Mouse (Mus musculus) liver, postnatal 0 days (tissue): ENCODE data around the gene Npas2. TPM values are rescaled to one million over a fixed set of nuclear protein-coding genes. Genes with fewer than 3 reads are reported as not detected.

Source experiments
- ATAC-seq: fragments of 200-750 bp; cut with Nextera tagmentation; 2 replicates; pipeline ENCODE4 v1.8.0; 2017; ENCODE audit warnings: mild to moderate bottlenecking, moderate library complexity
- DNase-seq: peaks from one replicate; pipeline ENCODE4 v3.0.0-alpha.2; 2016
- H3K27ac ChIP-seq: fragments of 300-500 bp; sonication (generic); 2 replicates; pipeline ENCODE4 v1.5.1; 2014; ENCODE audit warnings: antibody characterized with exemption, moderate library complexity, mild to moderate bottlenecking, low read depth
- H3K27me3 ChIP-seq: fragments of 300-500 bp; sonication (generic); 2 replicates; pipeline ENCODE4 v1.6.1; 2014; ENCODE audit warnings: low read length, control low read depth, mixed read lengths; ENCODE audit not compliant: insufficient read depth
- H3K36me3 ChIP-seq: fragments of 300-500 bp; sonication (generic); replicated peaks from 2 replicates; pipeline ENCODE4 v1.6.1; 2014; ENCODE audit warnings: mild to moderate bottlenecking, control low read depth, low read length, moderate library complexity, mixed read lengths; ENCODE audit not compliant: insufficient read depth
- H3K4me1 ChIP-seq: fragments of 300-500 bp; sonication (generic); 2 replicates; pipeline ENCODE4 v1.6.1; 2014; ENCODE audit warnings: antibody characterized with exemption, mild to moderate bottlenecking, control low read depth; ENCODE audit not compliant: insufficient read depth
- H3K4me2 ChIP-seq: fragments of 300-500 bp; sonication (generic); 2 replicates; pipeline ENCODE4 v1.6.1; 2014; ENCODE audit warnings: low read depth, mild to moderate bottlenecking, low read length, moderate library complexity, mixed read lengths
- H3K4me3 ChIP-seq: fragments of 300-500 bp; sonication (generic); 2 replicates; pipeline ENCODE4 v1.5.1; 2014; ENCODE audit warnings: low read depth, low read length
- H3K9ac ChIP-seq: fragments of 300-500 bp; sonication (generic); replicated peaks from 2 replicates; pipeline ENCODE4 v1.6.1; 2014; ENCODE audit warnings: mild to moderate bottlenecking, moderate library complexity
- H3K9me3 ChIP-seq: fragments of 300-500 bp; sonication (generic); 2 replicates; pipeline ENCODE4 v1.6.1; 2016; ENCODE audit warnings: mild to moderate bottlenecking, control low read depth, low read length, mixed read lengths
- CTCF ChIP-seq: sonication (generic); IDR thresholded peaks from 2 replicates; pipeline ENCODE4 v1.5.1; 2016; ENCODE audit warnings: antibody characterized with exemption, low read depth
- EP300 ChIP-seq: IDR thresholded peaks from 2 replicates; pipeline ENCODE4 v1.6.1; 2016; ENCODE audit warnings: antibody characterized with exemption, low read depth, mild to moderate bottlenecking
- WGBS: fragments of 180-500 bp; shearing (Covaris S2); extraction: QIAGEN DNeasy Blood & Tissue Kit; methylation state at CpG from one replicate; pipeline ENCODE4 v1.1.7; 2014; ENCODE audit not compliant: insufficient replicate concordance; 5-methylcytosine and 5-hydroxymethylcytosine counted together
- polyA plus RNA-seq: library from polyadenylated mRNA; unstranded; fragments of >200 nt; fragmentation: Nextera tagmentation; extraction: Ambion mirVana; gene quantifications from 2 replicates; pipeline ENCODE4 v1.2.1, GENCODE M21; 2015

The Npas2 gene
- polyA plus RNA-seq, 1 experiment from 2014 or later = 0.15 TPM

- 86% methylated on average over 9 of the region's 9 CpGs for WGBS
- no peak for TF ChIP-seq EP300
- no peak for TF ChIP-seq CTCF
- DNase-seq (no peak), ATAC-seq (no peak)
- no peaks in the 10 kb centered on the region for H3K27me3 ChIP-seq
- no peak overlapping the region for H3K9ac ChIP-seq
- H3K9me3 ChIP-seq = no peaks in the 10 kb centered on the region
- no peak overlapping the region for H3K27ac ChIP-seq
- H3K36me3 ChIP-seq = no peaks in the 10 kb centered on the region
- no peak overlapping the region for H3K4me3 ChIP-seq
- no peaks in the 10 kb centered on the region for H3K4me1 ChIP-seq
- no peak overlapping the region for H3K4me2 ChIP-seq
Measured at GRCm38 (mm10) chr1:39287076-39287475, 93.5 kb downstream of the Npas2 start.

GRCm38 (mm10) chr1:39287831-39288230 is 94.3 kb downstream of the Npas2 start:
- ATAC-seq (no peak), DNase-seq (no peak)
- H3K36me3 ChIP-seq = no peaks in the 10 kb centered on the region

GRCm38 (mm10) chr1:39288425-39288824 is 94.9 kb downstream of the Npas2 start:
- no peak overlapping the region for H3K9ac ChIP-seq
- H3K27ac ChIP-seq = no peak overlapping the region
- H3K9me3 ChIP-seq = no peaks in the 10 kb centered on the region
- TF ChIP-seq EP300 (no peak), CTCF (no peak)
- no peaks in the 10 kb centered on the region for H3K4me1 ChIP-seq
- H3K4me3 ChIP-seq = no peak overlapping the region
- H3K4me2 ChIP-seq = no peak overlapping the region
- H3K27me3 ChIP-seq = no peaks in the 10 kb centered on the region
- ATAC-seq (no peak), DNase-seq (no peak)
- WGBS = 55% methylated on average over 3 of the region's 3 CpGs
- no peaks in the 10 kb centered on the region for H3K36me3 ChIP-seq

More at GRCm38 (mm10) chr1:39287831-39288230, 94.3 kb downstream of the Npas2 start:
- Histone ChIP-seq H3K27me3 (no peaks in the 10 kb centered on the region), H3K9ac (no peak overlapping the region), H3K9me3 (no peaks in the 10 kb centered on the region), H3K27ac (no peak overlapping the region), H3K4me3 (no peak overlapping the region), H3K4me1 (no peaks in the 10 kb centered on the region), H3K4me2 (no peak overlapping the region)
- TF ChIP-seq CTCF = no peak
- TF ChIP-seq EP300 = no peak
- WGBS = 65% methylated on average over 4 of the region's 4 CpGs

- H3K9me3 ChIP-seq = no peaks in the 10 kb centered on the region
- no peaks in the 10 kb centered on the region for H3K27me3 ChIP-seq
- no peak for TF ChIP-seq CTCF
- no peak for TF ChIP-seq EP300
- H3K9ac ChIP-seq = no peak overlapping the region
- H3K4me2 ChIP-seq = no peak overlapping the region
- WGBS = 64% methylated on average over 3 of the region's 3 CpGs
- H3K36me3 ChIP-seq = no peaks in the 10 kb centered on the region
- DNase-seq = no peak
- no peak overlapping the region for H3K4me3 ChIP-seq
- no peaks in the 10 kb centered on the region for H3K4me1 ChIP-seq
- no peak overlapping the region for H3K27ac ChIP-seq
- no peak for ATAC-seq
Measured at GRCm38 (mm10) chr1:39292001-39292400, 98.5 kb downstream of the Npas2 start.

GRCm38 (mm10) chr1:39298294-39298693 is 104.8 kb downstream of the Npas2 start:
- Histone ChIP-seq H3K36me3 (no peaks in the 10 kb centered on the region), H3K4me3 (no peak overlapping the region), H3K4me1 (no peaks in the 10 kb centered on the region), H3K4me2 (no peak overlapping the region), H3K9me3 (no peaks in the 10 kb centered on the region), H3K27me3 (no peaks in the 10 kb centered on the region), H3K27ac (no peak overlapping the region), H3K9ac (no peak overlapping the region)
- DNase-seq (no peak), ATAC-seq (no peak)
- TF ChIP-seq EP300 = no peak
- TF ChIP-seq CTCF = no peak
- 82% methylated on average over 9 of the region's 9 CpGs for WGBS

GRCm38 (mm10) chr1:39300243-39300642 is 106.7 kb downstream of the Npas2 start:
- H3K27me3 ChIP-seq = no peaks in the 10 kb centered on the region
- no peaks in the 10 kb centered on the region for H3K4me1 ChIP-seq
- 78% methylated on average over 9 of the region's 9 CpGs for WGBS
- no peaks in the 10 kb centered on the region for H3K9me3 ChIP-seq
- H3K36me3 ChIP-seq = no peaks in the 10 kb centered on the region
- H3K9ac ChIP-seq = no peak overlapping the region
- DNase-seq = no peak
- no peak overlapping the region for H3K4me2 ChIP-seq
- ATAC-seq = no peak
- no peak overlapping the region for H3K27ac ChIP-seq
- no peak overlapping the region for H3K4me3 ChIP-seq
- TF ChIP-seq EP300 = no peak
- TF ChIP-seq CTCF = no peak

- DNase-seq = no peak
- Histone ChIP-seq H3K4me2 (no peak overlapping the region), H3K36me3 (no peaks in the 10 kb centered on the region), H3K27me3 (no peaks in the 10 kb centered on the region), H3K9me3 (no peaks in the 10 kb centered on the region), H3K4me1 (no peaks in the 10 kb centered on the region), H3K27ac (no peak overlapping the region), H3K4me3 (no peak overlapping the region), H3K9ac (no peak overlapping the region)
- 86% methylated on average over 6 of the region's 6 CpGs for WGBS
- TF ChIP-seq EP300 (no peak), CTCF (no peak)
- ATAC-seq = no peak
Measured at GRCm38 (mm10) chr1:39300676-39301075, 107.1 kb downstream of the Npas2 start.
